Mouse (Mus musculus): Measurements from ENCODE around the gene Olfr725. TPM values are rescaled to one million over a fixed set of nuclear protein-coding genes. Genes with fewer than 3 reads are reported as not detected.

Gene Olfr725
- polyA plus RNA-seq (2012), result not detected in 2 replicates

DNA sequence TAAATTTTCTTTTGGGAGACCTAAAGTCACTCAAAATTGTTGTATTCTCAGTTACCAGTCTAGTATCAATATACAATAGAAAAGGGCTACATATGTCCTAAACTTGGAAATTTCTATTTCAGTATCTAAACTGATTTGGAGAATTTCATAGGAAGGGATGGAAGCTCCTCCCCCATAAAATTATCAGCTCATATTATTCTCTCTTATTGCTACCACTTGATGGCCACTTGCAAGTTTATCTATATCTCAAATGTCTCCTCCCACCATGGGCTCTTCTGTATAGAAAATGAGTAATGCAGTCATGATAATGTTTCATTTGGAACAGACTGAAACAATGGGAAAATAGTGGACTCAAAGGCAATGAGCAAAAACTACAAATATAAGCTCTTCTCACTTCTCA is at the start of gene Olfr725:
Gene Olfr725 (minus strand): TSS at position 101 of the 400 bp plus-strand sequence.
- no peak for TF ChIP-seq GATA1 (IDR thresholded peaks at IDR 0.05; ENCODE audit: low read length)

DNA sequence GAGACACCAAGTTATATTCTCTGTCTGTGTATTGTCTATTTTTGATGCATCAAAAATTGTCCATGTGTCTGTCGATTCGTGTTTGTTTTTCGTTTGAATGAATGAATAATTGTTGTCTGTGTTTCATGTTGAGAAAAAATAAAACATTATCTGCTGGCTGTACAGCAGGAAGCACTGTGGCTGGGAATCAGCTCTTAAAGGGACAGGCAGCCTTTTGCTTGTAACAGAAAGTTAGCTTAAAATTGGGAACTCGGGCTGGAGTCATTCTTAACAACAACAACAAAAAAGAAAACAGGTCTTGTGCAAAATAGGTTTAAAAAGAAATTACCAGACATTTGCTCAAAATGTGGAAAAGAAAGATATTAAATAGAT is 22.5 kb upstream of the Olfr725 start:
- no peak for TF ChIP-seq GATA1 (IDR thresholded peaks at IDR 0.05; ENCODE audit: low read length)

DNA sequence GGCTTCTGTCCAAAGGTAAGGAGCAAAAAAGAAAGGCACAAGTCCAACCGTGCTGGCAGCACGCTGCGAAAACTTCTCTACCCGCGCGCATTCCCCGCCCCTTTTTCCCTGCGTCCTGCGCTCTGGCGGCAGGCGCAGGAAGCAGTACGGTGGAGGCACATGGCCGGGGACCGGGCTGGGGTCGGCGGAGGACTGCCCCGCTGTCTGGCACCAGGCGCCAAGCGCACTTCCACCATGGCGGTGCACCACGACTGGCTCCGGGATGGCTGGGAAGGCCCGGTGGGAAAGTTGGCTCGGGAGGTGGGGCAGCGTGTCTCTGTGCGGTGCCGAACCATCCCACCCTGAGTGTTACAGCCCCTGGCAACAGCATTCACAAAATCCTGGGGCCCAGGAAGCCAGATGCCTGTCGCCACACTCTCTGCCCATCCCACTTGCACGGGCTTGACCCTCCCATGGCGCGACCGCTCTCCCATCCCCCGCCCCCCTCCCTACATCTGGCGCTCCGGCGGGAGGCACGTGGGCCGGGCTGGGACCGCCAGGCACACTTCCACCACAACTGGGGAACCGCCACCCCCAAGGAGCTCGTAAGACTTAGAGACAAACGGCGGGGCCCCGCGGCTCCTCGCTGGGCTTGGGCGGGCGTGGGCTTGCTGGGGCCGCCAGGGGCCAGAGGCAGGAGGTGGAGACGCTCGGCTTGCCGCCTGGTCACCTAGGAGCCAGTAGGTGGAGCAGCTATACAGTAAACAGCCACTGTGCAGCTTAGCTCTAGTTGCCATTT is 22.0 kb upstream of the Olfr725 start:
- TF ChIP-seq GATA1 (IDR thresholded peaks at IDR 0.05; ENCODE audit: low read length), result no peak

DNA sequence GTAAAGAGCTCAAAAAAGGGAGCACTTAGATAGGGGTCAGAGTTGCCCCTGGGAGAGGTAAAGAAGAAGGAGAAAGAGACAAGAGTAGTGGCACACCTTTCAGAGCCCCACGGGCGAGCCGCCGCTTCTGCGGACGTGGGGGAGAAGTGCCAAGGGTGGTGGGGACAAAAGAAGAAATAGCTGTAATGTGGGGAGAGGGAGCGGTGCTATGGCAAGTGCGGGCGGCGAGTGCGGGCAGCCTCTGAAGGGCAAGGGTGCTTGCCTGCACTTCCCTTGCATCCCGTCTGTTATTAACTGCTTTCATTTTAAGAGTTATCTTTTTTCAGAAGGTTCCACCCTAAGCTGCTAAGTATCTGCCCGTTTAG is 21.4 kb upstream of the Olfr725 start:
- TF ChIP-seq GATA1 (IDR thresholded peaks at IDR 0.05; ENCODE audit: low read length), result no peak

DNA sequence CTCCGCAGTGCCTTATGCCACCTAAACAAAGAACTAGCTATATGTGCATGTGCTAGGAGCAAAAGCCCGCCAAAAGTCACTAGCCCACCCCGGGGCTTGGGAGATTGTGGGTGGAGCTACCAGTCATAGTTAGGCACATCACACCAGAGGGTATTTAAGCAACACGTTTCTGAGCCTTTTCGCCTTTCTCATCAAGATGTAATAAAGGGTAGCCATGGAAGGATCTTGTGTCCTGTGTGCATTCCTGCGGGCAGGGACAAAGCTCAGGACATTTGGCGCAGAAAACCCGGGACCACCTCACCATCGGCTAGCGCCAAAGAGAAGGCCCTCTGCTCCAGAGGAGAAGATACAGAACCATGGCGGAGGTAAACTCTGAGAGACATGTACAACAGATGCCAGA is 21.0 kb upstream of the Olfr725 start:
- no peak for TF ChIP-seq GATA1 (IDR thresholded peaks at IDR 0.05; ENCODE audit: low read length)

DNA sequence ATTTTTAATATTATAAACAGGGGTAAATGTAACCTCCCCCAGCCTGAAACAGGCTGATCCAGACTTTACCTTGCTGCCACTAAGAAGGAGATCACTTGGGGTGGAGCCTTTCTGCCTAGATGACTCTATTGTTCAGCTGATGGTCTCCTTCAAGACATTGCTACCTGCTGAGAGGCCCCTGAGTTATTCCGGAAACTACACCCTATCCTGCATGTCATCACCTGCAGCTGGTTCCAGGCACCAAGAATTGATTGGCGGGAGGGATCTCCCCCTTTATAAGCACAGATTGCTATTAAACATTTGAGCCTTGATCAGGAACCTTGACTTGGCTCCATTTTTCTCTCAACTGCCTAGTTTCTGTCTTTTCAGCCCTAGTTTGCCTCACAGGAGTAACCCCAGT is 8.1 kb downstream of the Olfr725 start:
- no peak for TF ChIP-seq GATA1 (IDR thresholded peaks at IDR 0.05; ENCODE audit: low read length)

DNA sequence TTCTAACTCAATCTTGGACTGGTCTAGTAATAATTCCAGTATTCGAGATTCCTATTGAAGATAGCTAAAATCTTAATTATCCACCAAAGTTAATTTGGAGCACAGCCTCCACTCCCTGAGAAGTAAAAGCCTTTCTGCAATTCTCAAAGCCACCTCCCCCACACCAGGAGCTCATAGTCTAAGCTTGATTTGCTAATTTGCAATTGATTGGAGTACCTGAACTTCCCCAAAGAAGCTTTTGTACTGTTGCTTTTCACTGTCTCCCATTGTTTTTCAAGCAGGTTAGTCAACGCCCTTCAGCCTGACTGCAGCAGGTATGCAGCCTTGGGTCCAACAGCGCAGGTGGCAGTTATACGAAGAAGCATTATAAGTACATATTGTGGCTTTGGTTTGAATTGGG is 8.8 kb downstream of the Olfr725 start:
- TF ChIP-seq GATA1 (IDR thresholded peaks at IDR 0.05; ENCODE audit: low read length), result no peak

DNA sequence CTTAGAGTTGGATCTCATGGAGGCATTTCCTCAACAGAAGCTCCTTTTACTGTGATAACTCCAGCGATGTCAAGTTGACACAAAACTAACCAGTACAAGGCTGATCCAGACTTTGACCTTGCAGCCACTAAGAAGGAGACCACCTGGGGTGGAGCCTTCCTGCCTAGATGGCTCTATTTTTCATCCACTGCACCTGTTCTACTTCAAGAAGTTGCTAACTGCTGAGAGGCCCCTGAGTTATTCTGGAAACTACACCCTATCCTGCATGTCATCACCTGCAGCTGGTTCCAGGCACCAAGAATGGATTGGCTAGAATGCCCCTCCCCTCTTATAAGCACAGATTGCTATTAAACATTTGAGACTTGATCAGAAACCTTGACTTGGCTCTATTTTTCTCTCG is 13.8 kb downstream of the Olfr725 start:
- no peak for TF ChIP-seq GATA1 (IDR thresholded peaks at IDR 0.05; ENCODE audit: low read length)

Other genes starting within 250 kb of the Olfr725 start
- not detected in 2 replicates for gene Olfr722, start 138.4 kb downstream of the Olfr725 start, polyA plus RNA-seq (2012)
- not detected in 2 replicates for gene Olfr723, start 108.6 kb downstream of the Olfr725 start, polyA plus RNA-seq (2012)
- not detected in 2 replicates for gene Olfr724, start 77.1 kb downstream of the Olfr725 start, polyA plus RNA-seq (2012)
- not detected in 2 replicates for gene Olfr726, start 50.6 kb upstream of the Olfr725 start, polyA plus RNA-seq (2012)
- not detected in 2 replicates for gene Olfr727, start 82.8 kb upstream of the Olfr725 start, polyA plus RNA-seq (2012)
- not detected in 2 replicates for gene Olfr728, start 102.3 kb upstream of the Olfr725 start, polyA plus RNA-seq (2012)
- not detected in 2 replicates for gene Olfr729, start 112.5 kb upstream of the Olfr725 start, polyA plus RNA-seq (2012)
- not detected in 2 replicates for gene Olfr730, start 147.8 kb upstream of the Olfr725 start, polyA plus RNA-seq (2012)
- gene Olfr731, start 201.5 kb upstream of the Olfr725 start, polyA plus RNA-seq (2012), result not detected in 2 replicates
- not detected in 2 replicates for gene Olfr732, start 243.8 kb upstream of the Olfr725 start, polyA plus RNA-seq (2012)

Data from G1E-ER4 (cell line).